Mouse (Mus musculus): ENCODE results near the gene Tspan13.

Gene Tspan13

GRCm38 (mm10) chr12:35975898-35976297 lies 66.4 kb downstream of the Tspan13 start:
- no peak for DNase-seq (ENCODE audit: low spot score)

DNA sequence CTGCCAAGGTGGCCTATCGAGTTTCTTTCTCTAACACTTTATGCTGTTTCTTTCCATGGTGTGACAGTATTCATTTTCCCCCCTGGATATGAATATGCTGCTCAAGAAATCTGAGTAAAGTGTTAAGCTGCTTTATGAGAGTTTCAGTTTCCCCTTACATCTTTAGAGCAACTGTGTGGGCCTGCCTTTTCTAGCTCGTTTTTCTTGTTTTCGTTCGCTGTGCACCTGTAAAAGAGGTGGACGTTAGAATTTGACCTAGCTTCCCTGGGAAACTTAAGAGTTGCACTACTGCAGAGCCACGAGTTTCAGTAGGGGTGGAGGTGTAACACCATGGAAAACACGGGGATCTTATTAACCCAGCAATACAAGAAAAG lies 75.5 kb downstream of the Tspan13 start:
- no peak for DNase-seq (ENCODE audit: low spot score)

DNA sequence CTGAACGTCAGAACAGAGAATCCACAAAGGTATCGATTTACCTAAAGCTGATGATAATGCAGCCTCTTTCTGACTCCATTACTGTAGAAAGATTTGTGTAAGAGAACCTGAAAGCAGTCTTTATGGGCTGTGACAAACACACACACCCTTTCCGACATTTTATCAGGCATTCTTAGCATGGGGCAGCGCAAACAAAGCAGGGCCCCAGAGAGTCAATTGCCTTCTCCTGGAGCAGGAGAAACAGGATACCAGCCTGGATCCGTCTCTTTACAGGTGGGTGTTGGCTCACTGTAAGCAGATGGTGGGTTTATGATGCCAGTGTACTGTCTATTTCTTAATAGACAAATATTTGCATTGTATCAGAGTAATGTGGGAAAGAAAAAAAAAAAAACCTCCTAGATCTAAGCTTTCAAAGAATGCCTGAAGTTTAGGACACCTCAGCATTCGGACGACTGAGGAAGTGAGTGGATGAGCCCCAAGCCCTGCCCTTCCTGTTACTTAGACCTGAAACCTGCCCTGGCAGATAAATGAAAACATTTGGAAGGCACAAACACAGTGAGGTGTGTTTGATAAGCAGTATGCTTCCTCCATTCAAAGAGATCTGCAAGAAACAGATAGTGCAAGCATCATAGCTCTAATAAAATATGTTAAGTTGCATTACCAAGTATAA lies 76.1 kb downstream of the Tspan13 start:
- no peak for DNase-seq (ENCODE audit: low spot score)

Data from testis, postnatal 10 days (tissue).